Mouse (Mus musculus): Measurements from ENCODE around the gene Marcksl1.

Gene Marcksl1

DNA sequence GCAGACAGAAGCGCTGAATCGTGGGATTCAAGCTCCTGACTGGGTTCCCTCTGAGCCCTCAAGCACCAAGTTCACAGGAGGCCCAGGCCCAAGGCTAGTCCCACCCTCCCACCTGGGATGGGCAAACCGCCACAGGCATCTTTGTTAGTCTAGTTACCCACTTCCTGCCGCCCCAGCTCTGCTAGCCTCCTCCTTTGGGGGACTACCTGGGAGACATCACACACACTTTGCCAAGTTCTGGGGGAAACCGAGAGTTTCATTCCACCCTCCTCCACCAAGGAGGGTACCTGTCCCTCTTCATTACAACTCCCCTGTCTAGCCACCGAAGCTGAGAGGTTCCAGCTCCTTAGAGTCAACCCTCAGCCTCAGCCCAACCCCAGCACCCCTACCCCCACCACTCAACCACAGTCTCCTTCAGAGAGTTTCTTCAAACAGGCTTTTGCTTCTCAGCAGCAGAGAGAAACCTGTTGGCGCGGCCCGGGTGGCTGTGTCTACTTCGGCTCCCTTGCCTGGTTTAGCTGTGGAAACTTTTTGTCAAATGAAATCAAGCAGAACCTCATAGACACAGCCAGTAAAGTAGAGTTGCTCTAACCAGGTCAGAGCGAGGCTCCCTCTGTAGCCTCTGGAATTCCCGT, 45.1 kb downstream of the Marcksl1 start:
- DNase-seq, result no peak

DNA sequence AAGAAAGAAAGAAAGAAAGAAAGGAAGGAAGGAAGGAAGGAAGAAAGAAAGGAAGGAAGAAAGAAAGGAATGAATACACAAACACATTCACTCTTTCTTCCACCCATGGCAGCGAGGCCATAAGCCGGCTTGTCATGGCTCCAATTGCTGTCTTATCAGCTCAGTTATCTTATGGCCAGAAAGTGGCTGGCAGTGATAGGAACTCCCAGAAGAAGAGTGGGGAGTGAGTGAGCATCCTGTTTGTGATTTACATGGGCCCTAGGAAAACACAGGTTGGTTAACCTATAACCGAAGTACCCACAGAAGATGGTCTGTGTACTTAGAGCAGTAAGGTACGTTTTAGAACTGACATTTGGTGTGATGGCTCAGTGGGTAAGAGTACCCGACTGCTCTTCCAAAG, 47.8 kb downstream of the Marcksl1 start:
- no peak for DNase-seq

DNA sequence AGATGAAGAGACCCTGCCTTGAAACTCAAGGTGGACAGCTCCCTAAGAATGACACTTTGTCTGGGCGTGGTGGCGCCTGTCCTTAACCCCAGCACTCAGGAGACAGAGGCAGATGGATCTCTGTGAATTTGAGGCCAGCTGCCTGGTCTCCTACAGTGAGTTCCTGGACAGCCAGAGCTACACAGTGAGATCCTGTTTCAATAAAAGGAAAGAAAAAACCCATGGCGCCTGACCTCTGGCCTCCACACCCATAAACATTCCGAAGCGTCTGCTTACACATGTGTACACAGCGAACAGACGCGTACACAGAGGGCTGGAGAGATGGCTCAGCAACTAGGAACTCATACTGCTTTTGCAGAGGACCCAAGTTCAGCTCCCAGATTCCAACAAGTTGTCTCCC, 50.3 kb downstream of the Marcksl1 start:
- DNase-seq, result peak; percentile 65 to 73

DNA sequence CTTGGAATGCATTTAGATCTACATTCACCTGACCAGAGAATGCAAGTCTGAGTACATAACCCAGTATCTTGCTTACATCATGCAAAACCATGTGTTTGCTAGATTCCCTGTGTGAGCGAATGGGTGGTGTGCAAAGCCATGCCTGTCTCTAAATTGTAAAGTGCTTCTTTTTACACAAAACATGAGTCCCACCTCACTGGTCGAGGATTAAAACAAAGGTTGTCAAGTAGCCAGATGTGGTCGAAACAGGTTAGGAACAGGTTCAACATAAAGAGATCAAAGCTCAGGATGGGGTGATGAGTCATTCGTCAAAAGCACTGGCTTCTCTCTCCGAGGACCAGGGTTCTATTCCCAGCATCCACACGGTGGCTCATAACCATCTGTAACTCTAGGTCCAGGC, 51.8 kb downstream of the Marcksl1 start:
- no peak for DNase-seq
